Mouse (Mus musculus) liver, adult 2 months (tissue): ENCODE results near the gene Kcnj6.

Experiments
- CTCF ChIP-seq: fragments of 200-500 bp; IDR thresholded peaks from 2 replicates; pipeline ENCODE4 v1.5.1; 2011; ENCODE audit warnings: low read depth, low read length, control low read depth
- POLR2A ChIP-seq: fragments of 200-500 bp; IDR thresholded peaks from 2 replicates; pipeline ENCODE4 v1.6.1; 2011; ENCODE audit warnings: low read length, control low read depth; ENCODE audit not compliant: insufficient read depth; ENCODE audit errors: extremely low read depth

GRCm38 (mm10) chr16:94782110-94782946 lies 215.2 kb downstream of the Kcnj6 start:
- TF ChIP-seq CTCF (no peak), POLR2A (no peak)
